ENCODE assay signal across 27 mouse cellular contexts in the genomic region with DNA sequence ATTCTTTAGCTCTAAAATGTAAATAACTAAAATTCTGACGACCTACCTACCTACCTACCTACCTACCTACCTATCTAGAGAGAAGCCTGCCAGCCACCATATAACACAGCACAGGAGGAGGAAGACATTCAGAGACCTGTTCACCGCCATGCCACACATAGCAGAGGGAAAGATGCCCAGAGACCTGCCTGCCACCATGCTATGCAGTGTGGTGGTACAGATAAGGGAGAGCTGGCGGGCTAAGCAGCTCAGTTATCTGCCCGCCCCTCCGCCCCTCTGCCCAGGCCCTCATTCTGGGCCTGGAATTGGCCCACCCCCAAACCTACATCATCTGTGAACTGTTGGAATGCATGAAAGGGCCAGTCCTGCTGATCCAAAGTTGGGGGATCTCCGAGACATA. TPM values are rescaled to one million over a fixed set of nuclear protein-coding genes. Genes with fewer than 3 reads are reported as not detected.
DNase-seq lines count a peak whose midpoint lies in the region; ATAC-seq lines count a peak whose summit lies in the region.
"Had no signal": no experiment of that assay in that cellular context is flagged by ENCODE, and none has a peak within 500 bp of the region (broad histone marks: within the 10 kb centered on the region; RNA-seq: fewer than 3 reads in every experiment).

No protein-coding gene starts in this region.

- H3K4me1 ChIP-seq in heart, embryonic 16.5 days (ENCODE audit: control insufficient read depth, insufficient read depth, low read length): peaks cover 3% of the 10 kb centered on the region; the same call in 1 of the 2 replicates
- H3K4me1 ChIP-seq in liver, embryonic 12.5 days: peaks cover 5% of the 10 kb centered on the region
- peaks cover 5% of the 10 kb centered on the region; the same call in 1 of the 2 replicates for H3K4me1 ChIP-seq in liver, embryonic 13.5 days (replicated peaks)
- H3K4me1 ChIP-seq: embryonic facial prominence, embryonic 10.5 days; embryonic facial prominence, embryonic 13.5 days; forebrain, embryonic 15.5 days; hindbrain, embryonic 10.5 days; hindbrain, embryonic 13.5 days; intestine, embryonic 15.5 days had no signal

- DNase-seq in heart, postnatal 4 days: no peak
- no peak for DNase-seq in liver
- no peak for DNase-seq in liver, embryonic 13.5 days
- DNase-seq in neural tube, embryonic 10.5 days (ENCODE audit: extremely low spot score, low spot score): no peak
- no peak for DNase-seq in cerebellum, adult 18-20 months
- DNase-seq: adrenal gland, adult 2 months; adrenal gland, postnatal 14 days; cerebellum, adult 11 months; cerebellum, adult 9-10 months; cerebellum, postnatal 14 days; gastrocnemius, postnatal 25 days; heart, adult 2 months; kidney, adult 11 months had no signal

- H3K4me3 ChIP-seq in heart, embryonic 16.5 days (ENCODE audit: low read length): no peak overlapping the region
- H3K4me3 ChIP-seq in liver, embryonic 12.5 days: no peak overlapping the region
- H3K4me3 ChIP-seq in liver, embryonic 13.5 days (replicated peaks): no peak overlapping the region
- H3K4me3 ChIP-seq: embryonic facial prominence, embryonic 10.5 days; embryonic facial prominence, embryonic 13.5 days; erythroblast, embryonic 14.5 days; forebrain, embryonic 12.5 days; forebrain, embryonic 15.5 days; heart, adult 2 months; heart, embryonic 15.5 days; hindbrain, embryonic 10.5 days; hindbrain, embryonic 13.5 days; intestine, embryonic 15.5 days had no signal

- ATAC-seq in heart, embryonic 16.5 days (replicated peaks; ENCODE audit: extremely low read depth, insufficient read depth, low FRiP score): 0 out of 2 replicates have a peak, but pooled peaks have one; percentile 45
- 0 out of 2 replicates have a peak, but pooled peaks have one; percentile 30 for ATAC-seq in liver, embryonic 12.5 days
- ATAC-seq in liver, embryonic 13.5 days (ENCODE audit: low read depth): peak; percentile 59
- ATAC-seq: CD4-positive, CD25-positive, alpha-beta regulatory T cell, adult 4 months; forebrain, embryonic 15.5 days; hindbrain, embryonic 16.5 days; intestine, embryonic 15.5 days had no signal

- no peak overlapping the region for H3K4me2 ChIP-seq in heart, embryonic 16.5 days (ENCODE audit: low read depth, low read length)
- no peak overlapping the region for H3K4me2 ChIP-seq in liver, embryonic 12.5 days
- H3K4me2 ChIP-seq in liver, embryonic 13.5 days: no peak overlapping the region
- H3K4me2 ChIP-seq: embryonic facial prominence, embryonic 13.5 days; forebrain, embryonic 12.5 days; forebrain, embryonic 15.5 days; heart, embryonic 11.5 days; heart, embryonic 15.5 days; hindbrain, embryonic 13.5 days; intestine, embryonic 15.5 days had no signal

- no peak overlapping the region for H3K27ac ChIP-seq in heart, embryonic 16.5 days (ENCODE audit: low read length)
- no peak overlapping the region for H3K27ac ChIP-seq in liver, embryonic 12.5 days
- no peak overlapping the region for H3K27ac ChIP-seq in liver, embryonic 13.5 days
- H3K27ac ChIP-seq: embryonic facial prominence, embryonic 10.5 days; embryonic facial prominence, embryonic 13.5 days; forebrain, embryonic 12.5 days; forebrain, embryonic 15.5 days; heart, adult 2 months; heart, embryonic 15.5 days; hindbrain, embryonic 10.5 days; hindbrain, embryonic 13.5 days; intestine, embryonic 15.5 days had no signal

- no peaks in the 10 kb centered on the region for H3K36me3 ChIP-seq in heart, embryonic 16.5 days (ENCODE audit: control insufficient read depth, insufficient read depth)
- no peaks in the 10 kb centered on the region for H3K36me3 ChIP-seq in liver, embryonic 12.5 days
- H3K36me3 ChIP-seq in liver, embryonic 13.5 days: no peaks in the 10 kb centered on the region
- H3K36me3 ChIP-seq: embryonic facial prominence, embryonic 10.5 days; embryonic facial prominence, embryonic 13.5 days; forebrain, embryonic 12.5 days; forebrain, embryonic 15.5 days; heart, embryonic 15.5 days; hindbrain, embryonic 10.5 days; hindbrain, embryonic 13.5 days; intestine, embryonic 15.5 days had no signal

- no peak overlapping the region for H3K9ac ChIP-seq in heart, embryonic 16.5 days (ENCODE audit: low read length)
- H3K9ac ChIP-seq in liver, embryonic 12.5 days: no peak overlapping the region
- H3K9ac ChIP-seq in liver, embryonic 13.5 days: no peak overlapping the region
- H3K9ac ChIP-seq: embryonic facial prominence, embryonic 13.5 days; forebrain, embryonic 12.5 days; forebrain, embryonic 15.5 days; heart, embryonic 15.5 days; hindbrain, embryonic 13.5 days; intestine, embryonic 15.5 days had no signal

- 41% methylated on average over 6 of the region's 6 CpGs for WGBS in heart, embryonic 16.5 days
- 39% methylated on average over 6 of the region's 6 CpGs for WGBS in liver, embryonic 12.5 days (ENCODE audit: insufficient replicate concordance)
- 32% methylated on average over 6 of the region's 6 CpGs for WGBS in liver, embryonic 13.5 days (ENCODE audit: insufficient replicate concordance)

- H3K27me3 ChIP-seq in heart, embryonic 16.5 days (ENCODE audit: control insufficient read depth, insufficient read depth, low read length): no peaks in the 10 kb centered on the region
- no peaks in the 10 kb centered on the region for H3K27me3 ChIP-seq in liver, embryonic 12.5 days (replicated peaks)
- no peaks in the 10 kb centered on the region for H3K27me3 ChIP-seq in liver, embryonic 13.5 days
- H3K27me3 ChIP-seq: embryonic facial prominence, embryonic 13.5 days; forebrain, embryonic 12.5 days; forebrain, embryonic 15.5 days; heart, embryonic 15.5 days; hindbrain, embryonic 13.5 days; intestine, embryonic 15.5 days had no signal

- H3K9me3 ChIP-seq in heart, embryonic 16.5 days (replicated peaks; ENCODE audit: control insufficient read depth, low read length): peaks cover 8% of the 10 kb centered on the region; the same call in 1 of the 2 replicates
- no peaks in the 10 kb centered on the region for H3K9me3 ChIP-seq in liver, embryonic 12.5 days (replicated peaks)
- H3K9me3 ChIP-seq in liver, embryonic 13.5 days (replicated peaks): no peaks in the 10 kb centered on the region
- H3K9me3 ChIP-seq: embryonic facial prominence, embryonic 10.5 days; forebrain, embryonic 12.5 days; forebrain, embryonic 15.5 days; heart, embryonic 15.5 days; hindbrain, embryonic 10.5 days; hindbrain, embryonic 13.5 days; intestine, embryonic 15.5 days had no signal

RNA-seq across cellular contexts. Expression of a gene that starts 15.7 kb away (rescaled TPM):
- polyA plus RNA-seq in heart, embryonic 16.5 days (2015; fragmentation: Nextera tagmentation; extraction: Ambion mirVana): 54.1 and 55.5 TPM in 2 replicates
- 10 to 100 TPM; 24.9 to 25.3 TPM for total RNA-seq in heart, postnatal 4 days (2021)
- polyA plus RNA-seq in liver, embryonic 12.5 days (2016; fragmentation: Nextera tagmentation; extraction: Ambion mirVana): 43.0 and 45.1 TPM in 2 replicates
- polyA plus RNA-seq in liver, embryonic 13.5 days (2015; fragmentation: Nextera tagmentation; extraction: Ambion mirVana): 38.8 and 40.6 TPM in 2 replicates

RNA-seq across cellular contexts. Expression of a gene that starts 31.0 kb away (rescaled TPM):
- polyA plus RNA-seq in heart, embryonic 16.5 days (2015; fragmentation: Nextera tagmentation; extraction: Ambion mirVana): 263 and 286 TPM in 2 replicates
- total RNA-seq in heart, postnatal 4 days (2021): 100 to 1,000 TPM; 381 to 391 TPM
- 62.5 and 65.1 TPM in 2 replicates for polyA plus RNA-seq in liver, embryonic 12.5 days (2016; fragmentation: Nextera tagmentation; extraction: Ambion mirVana)
- 60.6 and 75.1 TPM in 2 replicates for polyA plus RNA-seq in liver, embryonic 13.5 days (2015; fragmentation: Nextera tagmentation; extraction: Ambion mirVana)

RNA-seq across cellular contexts. Expression of a gene that starts 53.9 kb away (rescaled TPM):
- 3.8 and 4.1 TPM in 2 replicates for polyA plus RNA-seq in heart, embryonic 16.5 days (2015; fragmentation: Nextera tagmentation; extraction: Ambion mirVana)
- total RNA-seq in heart, postnatal 4 days (2021): 1 to 10 TPM; 6.9 to 7.0 TPM
- polyA plus RNA-seq in liver, embryonic 12.5 days (2016; fragmentation: Nextera tagmentation; extraction: Ambion mirVana): 5.5 and 5.8 TPM in 2 replicates
- polyA plus RNA-seq in liver, embryonic 13.5 days (2015; fragmentation: Nextera tagmentation; extraction: Ambion mirVana): 4.2 and 5.1 TPM in 2 replicates
